Mouse (Mus musculus): ENCODE measurements at regions not wholly inside any gene's neighbourhood (a gene's known extent, or its start where the extent isn't known, plus 50 kb on each side); places are given as distances from the start of the nearest gene placed in this dataset.
A peak's percentile ranks its signal among the peaks of the same experiment; 100 is the strongest.
"Not testable (repeated sequence)": the region's sequence is repeated elsewhere in the genome, so short reads cannot be mapped to it uniquely, and the experiment has no call there.

DNA sequence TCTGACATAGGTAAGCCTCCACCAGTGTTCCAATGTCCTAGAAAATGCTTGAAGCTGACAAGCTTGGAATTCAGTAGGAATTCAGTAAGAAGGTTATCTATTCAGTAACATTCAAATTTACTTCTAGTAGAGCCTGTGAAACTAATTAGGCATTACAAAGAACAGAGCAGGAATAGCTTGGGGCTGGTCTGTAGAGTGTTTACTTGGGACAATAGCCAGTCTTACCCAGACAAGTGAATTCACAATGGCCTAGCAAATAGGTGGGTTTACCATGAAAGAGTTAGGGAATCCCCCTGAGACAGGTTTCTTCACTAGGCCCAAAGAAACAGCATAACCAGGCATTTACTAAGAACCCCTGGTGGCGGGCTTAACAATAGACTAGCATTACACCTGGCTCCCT lies 212.5 kb upstream of the Fbxl4 start:
- not testable (repeated sequence) for H3K4me2 ChIP-seq (ENCODE audit: low read length); DNase-seq (ENCODE audit: low spot score); H3K9ac ChIP-seq (ENCODE audit: low read length); H3K4me1 ChIP-seq (ENCODE audit: control insufficient read depth, insufficient read depth, low read length); H3K9me3 ChIP-seq (replicated peaks; ENCODE audit: control insufficient read depth, low read length); H3K4me3 ChIP-seq (ENCODE audit: low read depth, low read length); H3K27ac ChIP-seq (ENCODE audit: low read depth, low read length); H3K36me3 ChIP-seq (ENCODE audit: control insufficient read depth, insufficient read depth, low read length); ATAC-seq; H3K27me3 ChIP-seq (replicated peaks; ENCODE audit: control insufficient read depth, insufficient read depth, low read length)
- 67% methylated on average over 1 of the region's 1 CpGs for WGBS

DNA sequence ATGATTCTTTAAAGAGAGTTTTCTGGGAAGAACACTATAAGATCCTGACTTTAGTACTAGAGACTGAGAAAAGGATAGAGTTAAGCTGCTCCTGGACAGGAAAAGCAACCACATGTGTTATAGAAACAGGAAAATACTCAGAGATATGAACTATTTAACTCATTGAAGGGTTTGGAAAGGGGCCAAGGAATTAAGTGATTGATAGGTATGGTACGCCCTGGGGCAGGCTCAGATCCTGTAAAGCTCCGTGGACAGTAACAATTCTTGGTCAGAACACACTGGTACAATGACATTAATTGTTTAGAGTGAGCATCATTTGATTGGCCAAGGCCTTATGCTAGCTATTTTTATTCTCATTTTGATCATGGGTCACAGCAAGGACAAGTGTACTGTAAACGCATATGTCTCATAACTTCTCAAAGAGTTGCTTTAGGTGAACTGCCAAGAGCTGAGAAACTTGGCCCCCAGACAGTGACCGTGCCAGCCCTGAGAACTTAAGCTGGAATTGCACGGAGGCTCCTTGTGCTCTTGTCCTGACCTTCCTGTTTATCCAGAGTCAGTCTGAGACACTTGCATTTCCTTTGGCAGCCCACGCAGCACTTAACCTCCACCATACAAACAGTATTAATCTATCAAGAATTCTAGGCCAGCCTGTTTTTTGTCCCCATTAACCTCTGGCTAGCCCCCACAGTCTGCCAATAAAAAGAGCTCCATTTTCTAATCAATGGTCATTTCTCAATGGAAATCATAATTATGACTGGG lies 210.5 kb upstream of the Fbxl4 start:
- no peak overlapping the region for H3K27ac ChIP-seq (ENCODE audit: low read depth, low read length)
- H3K9ac ChIP-seq (ENCODE audit: low read length) = no peak overlapping the region

DNA sequence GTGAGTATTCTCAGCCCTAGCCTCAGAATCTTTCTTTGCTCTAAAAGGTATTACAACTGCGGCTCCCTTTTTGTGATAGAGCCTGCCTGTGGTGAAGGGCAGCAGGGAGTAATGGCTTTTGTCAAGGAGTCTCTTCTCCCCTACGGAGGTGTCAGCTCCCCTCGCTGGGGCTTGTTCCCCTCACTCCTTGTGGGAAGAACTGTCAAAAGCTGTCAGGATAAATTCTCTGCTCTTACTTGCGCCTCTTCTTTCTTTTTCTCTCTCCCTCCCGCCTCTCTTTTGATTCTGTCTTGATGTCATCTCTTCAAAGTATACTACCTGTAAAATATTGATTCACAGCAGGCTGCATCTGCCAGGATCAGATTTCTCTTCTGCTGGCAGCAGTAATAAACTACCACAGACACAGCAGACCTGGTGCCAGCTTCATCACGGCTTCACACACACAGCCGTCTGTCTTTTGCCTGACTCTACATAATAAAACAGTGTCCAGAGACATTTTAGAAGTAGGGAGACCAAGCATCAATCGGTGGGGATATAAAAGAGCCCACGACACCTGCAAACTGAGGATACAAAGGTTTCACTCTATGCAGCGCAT lies 205.3 kb upstream of the Fbxl4 start:
- Histone ChIP-seq H3K4me2 (ENCODE audit: low read length) (no peak overlapping the region), H3K27ac (ENCODE audit: low read depth, low read length) (no peak overlapping the region)

More for the DNA sequence above, 210.5 kb upstream of the Fbxl4 start:
- no peaks in the 10 kb centered on the region for H3K4me1 ChIP-seq (ENCODE audit: control insufficient read depth, insufficient read depth, low read length)
- H3K4me2 ChIP-seq (ENCODE audit: low read length) = no peak overlapping the region
- 79% methylated on average over 6 of the region's 6 CpGs for WGBS
- no peaks in the 10 kb centered on the region for H3K9me3 ChIP-seq (replicated peaks; ENCODE audit: control insufficient read depth, low read length)
- H3K27me3 ChIP-seq (replicated peaks; ENCODE audit: control insufficient read depth, insufficient read depth, low read length) = no peaks in the 10 kb centered on the region
- no peak for DNase-seq (ENCODE audit: low spot score)
- no peaks in the 10 kb centered on the region for H3K36me3 ChIP-seq (ENCODE audit: control insufficient read depth, insufficient read depth, low read length)
- H3K4me3 ChIP-seq (ENCODE audit: low read depth, low read length) = no peak overlapping the region
- no peak for ATAC-seq

DNA sequence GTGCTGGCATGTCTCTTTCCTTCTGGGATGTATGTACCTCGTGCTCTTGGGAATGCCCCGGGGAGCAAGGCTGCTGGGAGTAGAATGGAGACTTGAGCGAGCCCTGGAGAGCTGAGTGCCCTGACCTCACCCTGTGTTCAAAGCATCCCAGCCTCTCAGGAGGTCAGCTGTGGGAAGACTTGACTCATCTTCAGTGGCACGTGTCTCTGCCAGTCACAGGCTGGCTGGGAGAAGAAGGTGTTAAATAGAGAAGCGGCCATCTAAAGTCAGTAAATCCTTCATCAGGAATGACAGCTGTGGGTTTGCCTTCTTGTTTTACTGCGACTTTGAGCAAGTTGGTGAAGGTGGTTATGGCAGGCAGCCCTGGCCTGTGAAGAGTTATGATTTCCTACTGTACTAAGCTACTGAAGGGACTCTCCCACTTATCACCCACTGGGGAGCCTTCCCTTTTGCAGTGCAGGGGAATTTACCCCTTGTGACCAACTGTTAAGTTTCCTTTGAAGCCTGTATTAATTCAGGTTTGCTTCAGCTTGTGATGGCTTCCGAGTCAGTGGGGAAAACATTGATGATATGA lies 204.3 kb upstream of the Fbxl4 start:
- Histone ChIP-seq H3K36me3 (ENCODE audit: control insufficient read depth, insufficient read depth, low read length) (no peaks in the 10 kb centered on the region), H3K27me3 (replicated peaks; ENCODE audit: control insufficient read depth, insufficient read depth, low read length) (no peaks in the 10 kb centered on the region), H3K4me3 (ENCODE audit: low read depth, low read length) (no peak overlapping the region), H3K4me2 (ENCODE audit: low read length) (no peak overlapping the region), H3K9ac (ENCODE audit: low read length) (no peak overlapping the region), H3K4me1 (ENCODE audit: control insufficient read depth, insufficient read depth, low read length) (no peaks in the 10 kb centered on the region), H3K27ac (ENCODE audit: low read depth, low read length) (no peak overlapping the region), H3K9me3 (replicated peaks; ENCODE audit: control insufficient read depth, low read length) (no peaks in the 10 kb centered on the region)
- ATAC-seq (no peak), DNase-seq (ENCODE audit: low spot score) (no peak)
- WGBS = 50% methylated on average over 7 of the region's 7 CpGs

More for the DNA sequence above, 205.3 kb upstream of the Fbxl4 start:
- no peaks in the 10 kb centered on the region for H3K9me3 ChIP-seq (replicated peaks; ENCODE audit: control insufficient read depth, low read length)
- DNase-seq (ENCODE audit: low spot score) = no peak
- H3K4me1 ChIP-seq (ENCODE audit: control insufficient read depth, insufficient read depth, low read length) = no peaks in the 10 kb centered on the region
- H3K27me3 ChIP-seq (replicated peaks; ENCODE audit: control insufficient read depth, insufficient read depth, low read length) = no peaks in the 10 kb centered on the region
- H3K9ac ChIP-seq (ENCODE audit: low read length) = no peak overlapping the region
- no peak for ATAC-seq
- 29% methylated on average over 10 of the region's 10 CpGs for WGBS
- no peaks in the 10 kb centered on the region for H3K36me3 ChIP-seq (ENCODE audit: control insufficient read depth, insufficient read depth, low read length)
- H3K4me3 ChIP-seq (ENCODE audit: low read depth, low read length) = no peak overlapping the region

DNA sequence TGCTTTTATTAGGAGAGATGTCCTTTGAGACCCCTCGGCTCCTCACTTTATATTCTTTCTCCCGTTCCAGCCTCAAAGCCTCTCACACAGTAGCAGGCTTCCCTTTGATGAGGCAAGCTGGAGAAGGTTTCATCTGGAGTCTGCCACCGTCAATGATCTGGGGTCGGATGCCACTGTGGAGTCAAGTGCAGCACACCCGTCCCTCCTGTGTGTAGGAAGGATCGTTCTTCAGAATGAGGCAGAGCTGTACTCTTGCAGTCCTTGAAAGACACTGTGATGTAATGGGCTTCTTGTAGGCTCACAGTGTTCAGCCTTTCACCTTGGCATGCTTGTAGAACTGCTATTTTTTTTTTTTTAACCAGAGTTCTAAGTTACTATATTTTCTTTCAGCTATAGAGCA lies 203.7 kb upstream of the Fbxl4 start:
- Histone ChIP-seq H3K9ac (ENCODE audit: low read length) (no peak overlapping the region), H3K4me3 (ENCODE audit: low read depth, low read length) (no peak overlapping the region), H3K4me2 (ENCODE audit: low read length) (no peak overlapping the region), H3K9me3 (replicated peaks; ENCODE audit: control insufficient read depth, low read length) (no peaks in the 10 kb centered on the region), H3K27me3 (replicated peaks; ENCODE audit: control insufficient read depth, insufficient read depth, low read length) (no peaks in the 10 kb centered on the region), H3K4me1 (ENCODE audit: control insufficient read depth, insufficient read depth, low read length) (no peaks in the 10 kb centered on the region), H3K27ac (ENCODE audit: low read depth, low read length) (no peak overlapping the region), H3K36me3 (ENCODE audit: control insufficient read depth, insufficient read depth, low read length) (no peaks in the 10 kb centered on the region)
- DNase-seq (ENCODE audit: low spot score) (no peak), ATAC-seq (peak; percentile 34; the same call in 1 of the 2 replicates)
- WGBS = 71% methylated on average over 6 of the region's 6 CpGs

DNA sequence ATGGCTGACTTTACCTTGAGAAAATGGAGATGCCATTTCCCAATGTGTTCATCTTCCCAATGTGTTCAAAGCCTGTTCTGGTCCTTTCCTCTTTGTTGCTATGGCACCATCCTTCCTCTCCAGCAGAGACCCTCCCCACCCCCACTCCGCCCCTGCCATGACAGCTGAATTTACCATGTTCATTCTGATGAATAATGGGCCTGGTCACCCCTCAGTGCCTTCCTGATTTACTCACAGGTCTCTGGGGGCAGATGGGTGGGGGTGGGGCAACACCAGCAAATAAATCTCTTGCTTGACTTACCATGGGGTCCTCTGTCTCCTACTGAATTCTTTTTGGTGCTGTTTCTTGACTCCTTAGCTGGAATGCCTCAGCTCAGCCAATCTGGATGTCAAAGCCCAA lies 170.9 kb upstream of the Fbxl4 start:
- 0 out of 2 replicates have a peak, but pooled peaks cover 2% of the 10 kb centered on the region for H3K4me1 ChIP-seq (ENCODE audit: control insufficient read depth, insufficient read depth, low read length)
- 83% methylated on average over 1 of the region's 1 CpGs for WGBS
- no peaks in the 10 kb centered on the region for H3K27me3 ChIP-seq (replicated peaks; ENCODE audit: control insufficient read depth, insufficient read depth, low read length)
- H3K4me2 ChIP-seq (ENCODE audit: low read length) = no peak overlapping the region
- no peak overlapping the region for H3K27ac ChIP-seq (ENCODE audit: low read depth, low read length)
- no peak overlapping the region for H3K4me3 ChIP-seq (ENCODE audit: low read depth, low read length)
- ATAC-seq (no peak), DNase-seq (ENCODE audit: low spot score) (no peak)
- H3K36me3 ChIP-seq (ENCODE audit: control insufficient read depth, insufficient read depth, low read length) = no peaks in the 10 kb centered on the region
- no peaks in the 10 kb centered on the region for H3K9me3 ChIP-seq (replicated peaks; ENCODE audit: control insufficient read depth, low read length)
- no peak overlapping the region for H3K9ac ChIP-seq (ENCODE audit: low read length)

DNA sequence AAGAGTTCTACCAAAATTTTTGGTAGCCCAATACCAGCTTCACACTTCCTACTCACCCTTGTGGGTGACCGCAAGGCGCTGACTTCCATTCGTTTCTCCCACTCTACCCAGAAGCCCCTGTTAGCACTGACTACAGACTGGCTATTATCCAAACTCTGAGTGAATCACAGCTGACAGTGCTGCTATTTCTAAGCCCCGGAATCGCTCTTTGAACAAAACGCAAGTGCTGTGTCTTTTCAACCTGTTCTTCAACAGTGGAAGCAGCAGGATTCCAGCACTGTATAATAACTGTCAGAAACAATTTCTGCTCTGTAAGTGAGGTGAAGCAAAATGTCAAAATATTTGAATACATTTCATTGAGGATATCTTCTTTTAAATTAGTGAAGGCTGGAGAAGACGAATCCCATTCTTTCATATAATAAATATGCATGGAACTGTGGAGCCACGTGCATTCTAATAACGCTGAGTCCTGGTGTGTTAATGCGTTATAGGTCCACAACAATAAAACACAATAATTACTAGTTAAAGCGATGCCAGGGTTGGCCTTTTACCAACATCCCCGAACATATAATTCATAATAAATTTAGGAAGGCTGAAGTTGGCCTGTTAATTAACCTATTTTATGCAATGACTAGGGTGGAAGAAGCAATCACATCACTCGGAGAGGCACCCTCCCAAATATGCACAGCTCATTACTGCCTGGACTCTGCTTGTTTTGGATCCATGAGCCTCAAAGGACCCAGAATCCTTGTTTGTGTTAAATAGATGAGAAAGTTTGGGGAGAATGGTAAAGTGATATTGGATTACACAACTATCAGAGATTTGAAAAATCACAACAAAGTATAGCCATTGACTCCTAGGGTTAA lies 169.0 kb upstream of the Fbxl4 start:
- Histone ChIP-seq H3K36me3 (ENCODE audit: control insufficient read depth, insufficient read depth, low read length) (no peaks in the 10 kb centered on the region), H3K9me3 (replicated peaks; ENCODE audit: control insufficient read depth, low read length) (no peaks in the 10 kb centered on the region), H3K27me3 (replicated peaks; ENCODE audit: control insufficient read depth, insufficient read depth, low read length) (no peaks in the 10 kb centered on the region), H3K9ac (ENCODE audit: low read length) (no peak overlapping the region), H3K4me2 (ENCODE audit: low read length) (no peak overlapping the region), H3K27ac (ENCODE audit: low read depth, low read length) (no peak overlapping the region), H3K4me1 (ENCODE audit: control insufficient read depth, insufficient read depth, low read length) (0 out of 2 replicates have a peak, but pooled peaks cover 2% of the 10 kb centered on the region), H3K4me3 (ENCODE audit: low read depth, low read length) (no peak overlapping the region)
- DNase-seq (ENCODE audit: low spot score) = peak; percentile 78
- ATAC-seq = peak; percentile 62
- 45% methylated on average over 13 of the region's 13 CpGs for WGBS

DNA sequence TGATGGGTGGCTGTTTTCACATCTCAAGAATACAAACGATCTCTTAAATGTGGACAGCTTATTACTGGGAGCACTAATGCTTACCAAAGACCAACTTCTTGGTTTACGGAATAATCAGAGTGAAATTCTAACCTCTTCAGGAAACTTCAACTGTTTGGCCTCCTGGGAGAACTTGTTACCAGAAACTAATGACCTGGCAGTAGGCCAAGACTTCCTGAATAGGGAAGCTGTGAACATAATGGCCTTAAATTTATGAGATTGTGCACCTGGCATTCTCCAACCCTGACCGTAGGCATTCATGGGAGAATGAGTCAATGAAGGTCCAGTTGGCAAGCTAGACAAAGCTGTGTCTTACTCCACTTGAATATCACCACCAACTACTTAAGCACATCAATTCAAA lies 160.8 kb upstream of the Fbxl4 start:
- no peak for ATAC-seq
- WGBS = 32% methylated on average over 3 of the region's 3 CpGs
- DNase-seq (ENCODE audit: low spot score) = peak; percentile 42

More for the DNA sequence above, 160.8 kb upstream of the Fbxl4 start:
- H3K36me3 ChIP-seq (ENCODE audit: control insufficient read depth, insufficient read depth, low read length) = no peaks in the 10 kb centered on the region
- H3K9ac ChIP-seq (ENCODE audit: low read length) = no peak overlapping the region
- H3K27ac ChIP-seq (ENCODE audit: low read depth, low read length) = no peak overlapping the region
- H3K4me1 ChIP-seq (ENCODE audit: control insufficient read depth, insufficient read depth, low read length) = no peaks in the 10 kb centered on the region
- no peaks in the 10 kb centered on the region for H3K9me3 ChIP-seq (replicated peaks; ENCODE audit: control insufficient read depth, low read length)
- no peak overlapping the region for H3K4me2 ChIP-seq (ENCODE audit: low read length)
- H3K27me3 ChIP-seq (replicated peaks; ENCODE audit: control insufficient read depth, insufficient read depth, low read length) = no peaks in the 10 kb centered on the region
- H3K4me3 ChIP-seq (ENCODE audit: low read depth, low read length) = no peak overlapping the region
